Mouse (Mus musculus) bone marrow, adult 2 months (tissue): ENCODE data around the gene Fam129c. TPM values are rescaled to one million over a fixed set of nuclear protein-coding genes. Genes with fewer than 3 reads are reported as not detected.

Experiments used
- H3K27ac ChIP-seq: fragments of 200-500 bp; 2 replicates; pipeline ENCODE4 v1.5.1; 2012; ENCODE audit warnings: low read depth, mild to moderate bottlenecking, control low read depth, inconsistent platforms, low read length; ENCODE audit not compliant: control insufficient read depth, poor library complexity, insufficient read depth
- H3K4me1 ChIP-seq: fragments of 200-500 bp; 2 replicates; pipeline ENCODE4 v1.6.1; 2011; ENCODE audit warnings: low read length; ENCODE audit not compliant: control insufficient read depth, insufficient read depth
- H3K4me3 ChIP-seq: fragments of 200-500 bp; replicated peaks from 2 replicates; pipeline ENCODE3; 2011; ENCODE audit warnings: mild to moderate bottlenecking, low read depth, low read length, control low read depth; ENCODE audit not compliant: control insufficient read depth
- CTCF ChIP-seq: fragments of 200-500 bp; IDR thresholded peaks from 2 replicates; pipeline ENCODE4 v1.5.1; 2011; ENCODE audit warnings: low read length, control low read depth; ENCODE audit not compliant: control insufficient read depth, insufficient read depth
- POLR2A ChIP-seq: fragments of 200-500 bp; IDR thresholded peaks from 2 replicates; pipeline ENCODE4 v1.6.1; 2011; ENCODE audit warnings: low read depth, mild to moderate bottlenecking, control low read depth, low read length, borderline replicate concordance; ENCODE audit not compliant: control insufficient read depth
- WGBS: fragments of 180-500 bp; shearing (Covaris S2); methylation state at CpG from one replicate; pipeline ENCODE4 v1.1.7; 2018; 5-methylcytosine and 5-hydroxymethylcytosine counted together
- polyA plus RNA-seq: library from polyadenylated mRNA; stranded (reverse); fragments of >200 nt; gene quantifications from 2 replicates; pipeline ENCODE4 v1.2.4, GENCODE M21; 2011; ENCODE audit warnings: low replicate concordance; ENCODE audit not compliant: missing spikeins, insufficient read depth, insufficient read length

The Fam129c gene
- polyA plus RNA-seq = 67.8 and 106 TPM in 2 replicates

DNA sequence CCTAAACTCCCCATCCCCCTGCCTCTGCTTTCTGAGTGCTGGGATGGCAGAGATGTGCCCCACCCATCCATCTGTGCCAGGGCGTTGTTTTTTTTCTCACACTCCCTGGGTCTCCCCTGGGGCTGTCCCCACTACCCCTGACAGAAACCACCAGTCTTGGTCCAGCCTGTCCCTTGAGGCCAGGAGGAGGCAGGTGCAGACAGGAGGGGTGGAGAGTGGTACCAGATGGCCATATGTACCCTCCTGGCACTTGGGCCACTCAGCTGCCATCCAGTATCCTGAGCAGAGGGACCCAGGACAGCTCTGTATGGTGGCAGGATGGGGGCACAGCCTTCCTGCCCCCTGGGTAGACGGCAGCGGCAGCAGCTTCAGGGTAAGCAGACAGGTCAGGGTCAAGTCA is at the start of gene Fam129c:
TSS of gene Fam129c (plus strand) at position 198 of the 400 bp plus-strand sequence.
- H3K27ac ChIP-seq = peak within 1 kb of the TSS; percentile 79
- H3K4me1 ChIP-seq = peaks cover 10% of the 10 kb centered on the region
- WGBS = 65% methylated on average over 3 of the region's 3 CpGs
- H3K4me3 ChIP-seq = peak within 1 kb of the TSS; percentile 52
- TF ChIP-seq CTCF = no peak
- peak; percentile 56; the same call in 1 of the 2 replicates for TF ChIP-seq POLR2A

DNA sequence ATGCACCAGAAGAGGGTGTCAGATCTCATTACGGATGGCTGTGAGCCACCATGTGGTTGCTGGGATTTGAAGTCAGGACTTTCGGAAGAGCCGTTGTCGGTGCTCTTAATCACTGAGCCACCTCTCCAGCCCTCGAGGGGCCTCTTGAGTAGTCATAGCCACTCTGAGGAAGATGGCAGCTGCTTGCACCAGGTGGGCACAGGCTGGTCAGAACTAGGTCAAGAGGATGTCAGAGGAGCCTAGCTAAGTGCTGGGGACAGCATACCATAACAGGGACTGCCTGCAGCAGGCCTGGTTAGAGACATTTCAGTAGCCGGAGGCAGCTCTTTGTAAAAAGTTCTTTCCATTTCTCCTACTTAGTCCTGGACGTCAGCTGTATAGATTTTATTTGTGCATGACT is 46.7 kb upstream of the Fam129c start:
- no peak for TF ChIP-seq CTCF
- TF ChIP-seq POLR2A = no peak
- no peak overlapping the region for H3K4me3 ChIP-seq
- 74% methylated on average over 7 of the region's 7 CpGs for WGBS
- H3K4me1 ChIP-seq = no peaks in the 10 kb centered on the region
- no peak overlapping the region for H3K27ac ChIP-seq

DNA sequence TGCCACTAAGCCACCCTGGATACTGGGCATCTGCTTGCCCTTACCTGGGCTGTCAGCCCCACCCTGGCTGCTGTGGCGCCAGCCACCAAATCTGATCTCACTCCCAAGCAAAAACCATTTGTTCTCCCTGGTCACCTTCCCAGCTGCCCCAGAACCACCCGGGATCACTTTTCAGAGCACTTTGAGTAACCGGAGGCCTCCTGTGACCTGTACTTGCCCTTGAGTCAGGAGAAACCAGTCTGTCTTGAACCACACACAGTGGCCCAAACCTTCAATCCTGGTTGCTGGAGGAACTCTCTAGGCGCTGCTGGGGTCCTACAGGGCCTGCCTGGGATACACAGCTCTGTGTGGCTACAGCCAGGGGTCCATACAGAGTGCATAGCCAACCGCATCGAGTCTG is 44.7 kb upstream of the Fam129c start:
- 76% methylated on average over 6 of the region's 6 CpGs for WGBS

DNA sequence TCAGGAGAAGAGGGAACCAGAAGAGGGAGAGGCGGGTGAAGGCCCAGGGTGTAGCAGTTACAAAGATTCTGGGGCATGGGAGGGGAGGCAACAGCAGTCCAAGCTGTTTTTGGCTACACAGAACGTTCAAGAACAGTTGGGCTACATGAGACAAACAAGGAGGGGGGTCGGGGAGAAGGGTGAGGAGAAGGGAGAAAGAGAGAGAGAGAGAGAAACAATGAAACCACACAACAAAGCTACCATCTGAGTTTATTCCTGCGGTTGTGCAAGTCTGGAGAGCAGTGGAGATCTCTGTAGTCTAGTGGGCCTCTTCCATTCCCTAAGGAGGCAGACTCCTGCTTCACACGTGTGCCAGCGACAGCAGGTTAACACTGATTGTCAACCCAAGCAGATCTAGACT is 43.4 kb upstream of the Fam129c start:
- H3K4me3 ChIP-seq = no peak overlapping the region
- 67% methylated on average over 6 of the region's 6 CpGs for WGBS
- no peak overlapping the region for H3K27ac ChIP-seq
- TF ChIP-seq CTCF (no peak), POLR2A (no peak)
- no peaks in the 10 kb centered on the region for H3K4me1 ChIP-seq

More for the DNA sequence above, 44.7 kb upstream of the Fam129c start:
- TF ChIP-seq CTCF = no peak
- TF ChIP-seq POLR2A = no peak
- Histone ChIP-seq H3K4me3 (no peak overlapping the region), H3K4me1 (no peaks in the 10 kb centered on the region), H3K27ac (no peak overlapping the region)

DNA sequence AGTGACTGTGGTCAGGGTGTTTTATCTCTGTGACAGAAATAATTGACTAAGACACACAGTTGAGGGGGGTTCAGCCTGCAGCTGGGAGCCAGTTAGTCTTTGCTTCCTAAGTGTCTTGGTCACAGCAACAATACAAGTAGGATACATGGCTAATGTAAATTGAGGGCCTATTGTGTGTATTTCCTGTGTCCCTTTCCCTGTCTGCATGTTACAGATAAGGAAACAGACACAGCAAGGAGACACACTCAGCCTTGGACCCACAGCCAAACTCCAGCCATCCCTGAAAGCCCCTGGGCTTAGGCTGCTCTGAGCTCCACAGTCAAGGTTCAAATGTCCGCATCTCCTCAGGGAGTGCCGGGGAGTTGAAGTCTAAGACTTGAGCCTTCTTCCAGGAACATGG is 42.8 kb upstream of the Fam129c start:
- TF ChIP-seq POLR2A (no peak), CTCF (no peak)
- no peak overlapping the region for H3K4me3 ChIP-seq
- no peaks in the 10 kb centered on the region for H3K4me1 ChIP-seq
- WGBS = 90% methylated on average over 2 of the region's 2 CpGs
- no peak overlapping the region for H3K27ac ChIP-seq

DNA sequence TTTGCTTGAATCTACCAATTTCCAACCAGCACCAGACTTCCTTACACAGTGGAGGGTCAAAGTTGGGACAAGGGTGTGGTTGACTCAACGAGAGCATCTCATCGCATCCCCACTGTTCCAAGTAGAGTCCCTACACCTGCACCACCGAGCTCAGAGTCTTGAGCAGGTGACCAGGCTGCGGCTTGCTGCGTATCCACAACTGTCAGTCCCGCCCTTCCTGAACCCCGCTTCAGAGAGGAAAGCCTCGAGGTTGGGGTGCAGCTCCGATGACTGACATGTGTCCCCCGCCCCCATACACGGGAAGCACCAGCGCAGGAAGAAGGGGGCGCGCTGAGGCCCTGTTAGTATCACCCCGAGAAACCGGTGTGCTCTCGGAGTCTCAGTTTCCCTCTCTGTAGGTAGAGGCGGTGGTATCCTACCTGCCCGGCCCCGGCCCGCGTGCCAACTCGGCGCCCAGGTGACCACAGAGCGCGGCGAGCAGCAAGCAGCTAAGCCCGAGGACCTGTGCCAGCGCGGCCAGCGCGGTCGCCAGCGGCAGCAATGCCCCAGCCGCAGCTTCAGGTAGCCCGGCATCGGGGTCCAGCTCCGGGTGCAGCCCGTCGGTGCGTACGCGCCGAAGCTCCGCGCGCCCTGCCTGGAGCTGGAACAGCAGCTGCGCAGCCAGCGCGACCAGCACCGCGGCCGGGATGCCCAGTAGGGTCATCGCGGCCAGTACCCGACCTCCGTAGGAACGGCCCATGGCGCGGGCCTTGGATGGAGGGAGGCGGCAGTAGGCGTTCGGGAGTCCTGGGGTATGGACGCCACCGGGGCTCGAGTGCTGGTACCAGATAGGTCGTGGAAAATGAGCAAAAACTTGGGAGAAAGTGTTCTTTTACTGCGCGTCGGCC is 39.1 kb upstream of the Fam129c start, which contains the start of gene Tmem221:
TSS of gene Tmem221 (minus strand) at position 801 of the 887 bp plus-strand sequence.
- TF ChIP-seq CTCF (peak; percentile 17; the same call in 1 of the 2 replicates), POLR2A (no peak; the same call in 1 of the 2 replicates)
- H3K4me1 ChIP-seq = no peaks in the 10 kb centered on the region
- WGBS = 5% methylated on average over 70 of the region's 70 CpGs

DNA sequence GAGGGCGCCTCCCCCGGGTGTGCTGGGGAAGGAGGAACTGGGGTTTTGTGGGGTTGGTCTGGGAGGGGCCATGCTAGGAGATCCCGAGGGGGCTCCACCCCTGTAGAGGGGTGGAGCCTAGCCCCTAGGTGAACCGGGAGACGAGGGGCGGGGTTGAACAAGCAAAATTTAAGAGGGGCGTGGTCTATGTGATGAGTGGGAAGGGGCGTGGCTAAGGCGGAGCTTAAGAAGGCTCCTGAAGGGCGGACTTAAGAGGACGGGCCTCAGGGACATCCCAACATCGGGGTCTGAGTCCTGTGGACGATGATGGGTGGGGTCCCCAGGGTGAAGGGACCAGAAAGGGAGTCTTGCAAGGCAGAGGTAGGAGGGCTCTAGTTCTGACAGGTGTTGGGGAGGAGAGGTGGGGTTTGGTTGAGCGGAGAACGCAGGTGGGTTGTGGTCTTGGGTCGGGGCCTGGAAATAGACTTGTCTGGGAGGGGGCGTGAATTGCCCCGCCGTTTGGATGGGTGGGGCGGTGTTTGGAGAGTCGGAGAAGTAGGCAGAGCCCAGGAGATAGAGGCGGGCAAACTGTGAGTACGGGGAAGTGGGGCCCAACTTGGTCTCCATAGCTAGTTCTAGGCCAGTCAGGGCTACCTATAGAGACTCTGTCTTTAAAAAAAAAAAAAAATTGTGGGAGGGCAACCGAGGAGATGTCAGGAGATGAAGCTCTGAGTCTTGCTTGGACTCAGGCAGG is 38.3 kb upstream of the Fam129c start:
- H3K4me3 ChIP-seq = no peak overlapping the region
- TF ChIP-seq CTCF (no peak), POLR2A (0 out of 2 replicates have a peak, but pooled peaks have one; percentile 39)
- 4% methylated on average over 24 of the region's 24 CpGs for WGBS
- no peaks in the 10 kb centered on the region for H3K4me1 ChIP-seq
- H3K27ac ChIP-seq = no peak overlapping the region; the same call in 1 of the 2 replicates

More for the DNA sequence above, 39.1 kb upstream of the Fam129c start, which contains the start of gene Tmem221:
- H3K4me3 ChIP-seq = peak within 1 kb of the TSS; percentile 52
- H3K27ac ChIP-seq = peak within 1 kb of the TSS; percentile 46

DNA sequence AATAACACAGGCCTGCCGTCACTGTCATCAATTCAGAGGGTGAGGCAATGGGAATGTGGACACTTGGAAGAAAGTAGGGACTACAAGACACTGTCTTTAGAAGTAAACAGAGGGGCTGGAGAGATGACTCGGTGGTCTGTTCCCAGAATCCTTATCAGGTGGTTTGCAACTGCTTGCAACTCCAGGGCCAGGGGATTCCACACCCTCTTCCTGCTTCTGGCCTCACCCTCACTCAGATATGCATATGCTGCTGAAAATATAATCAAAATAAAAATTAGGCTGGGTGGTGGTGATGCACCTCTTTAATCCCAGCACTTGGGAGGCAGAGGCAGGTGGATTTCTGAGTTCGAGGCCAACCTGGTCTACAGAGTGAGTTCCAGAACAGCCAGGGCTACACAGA is 37.4 kb upstream of the Fam129c start:
- H3K4me3 ChIP-seq = no peak overlapping the region
- WGBS = 48% methylated on average over 3 of the region's 3 CpGs
- TF ChIP-seq POLR2A (no peak), CTCF (no peak)
- H3K4me1 ChIP-seq = no peaks in the 10 kb centered on the region
- no peak overlapping the region for H3K27ac ChIP-seq
